Mouse (Mus musculus): ENCODE measurements around the gene 1700029H14Rik. TPM values are rescaled to one million over a fixed set of nuclear protein-coding genes. Genes with fewer than 3 reads are reported as not detected.

The 1700029H14Rik gene
- total RNA-seq, 1 experiment = not detected

- Histone ChIP-seq H3K4me1 (ENCODE audit: control insufficient read depth in 2 of 2, insufficient read depth in 2 of 2, low read length in 2 of 2, poor library complexity in 1 of 2) (peaks cover 0 to 4% of the 10 kb centered on the region in 2 experiments; a peak in 2 of 4 replicates), H3K9ac (ENCODE audit: insufficient read depth, low read depth, low read length, poor library complexity, severe bottlenecking) (no peak overlapping the region), H3K36me3 (ENCODE audit: control insufficient read depth, insufficient read depth, low read length, poor library complexity, severe bottlenecking) (0 out of 2 replicates have a peak, but pooled peaks cover 2% of the 10 kb centered on the region), H3K9me3 (ENCODE audit: control insufficient read depth, insufficient read depth, low read depth, low read length) (no peaks in the 10 kb centered on the region), H3K4me3 (ENCODE audit: insufficient read depth in 1 of 2, low read depth in 1 of 2, low read length in 2 of 2, poor library complexity in 1 of 2, severe bottlenecking in 1 of 2) (no peak overlapping the region), H3K27ac (ENCODE audit: insufficient read depth, low read depth, low read length, poor library complexity, severe bottlenecking) (no peak overlapping the region)
- in situ Hi-C loops (cut with MboI; ENCODE audit: low sequenced_read_pairs in 2 of 2, unreplicated experiment in 2 of 2) = no loop called here
- DNase-seq (ENCODE audit: low read depth, low spot score) = no peak
- TF ChIP-seq ZNF384 (IDR thresholded peaks at IDR 0.05; ENCODE audit: low read depth, low read length) = no peak
- no peak for TF ChIP-seq CHD2 (IDR thresholded peaks at IDR 0.05; ENCODE audit: low read depth, low read length)
- no peak for TF ChIP-seq HCFC1 (IDR thresholded peaks at IDR 0.05; ENCODE audit: borderline replicate concordance, insufficient read depth, low read length)
- TF ChIP-seq ZC3H11A (IDR thresholded peaks at IDR 0.05; ENCODE audit: borderline replicate concordance, low read depth, low read length) = no peak
- TF ChIP-seq MAFK (IDR thresholded peaks at IDR 0.05; ENCODE audit: insufficient read depth, low read depth, low read length) = no peak
Measured at GRCm38 (mm10) chr8:13597777-13598176, 35.5 kb upstream of the 1700029H14Rik start.

- no peak for DNase-seq (ENCODE audit: low read depth, low spot score)
- in situ Hi-C loops (cut with MboI; ENCODE audit: low sequenced_read_pairs in 2 of 2, unreplicated experiment in 2 of 2) = no loop called here
- H3K36me3 ChIP-seq (ENCODE audit: control insufficient read depth, insufficient read depth, low read length, poor library complexity, severe bottlenecking) = 0 out of 2 replicates have a peak, but pooled peaks cover 2% of the 10 kb centered on the region
- peaks cover 0 to 4% of the 10 kb centered on the region in 2 experiments; a peak in 2 of 4 replicates for H3K4me1 ChIP-seq (ENCODE audit: control insufficient read depth in 2 of 2, insufficient read depth in 2 of 2, low read length in 2 of 2, poor library complexity in 1 of 2)
- no peak overlapping the region for H3K27ac ChIP-seq (ENCODE audit: insufficient read depth, low read depth, low read length, poor library complexity, severe bottlenecking)
- TF ChIP-seq ZC3H11A (IDR thresholded peaks at IDR 0.05; ENCODE audit: borderline replicate concordance, low read depth, low read length) (no peak), HCFC1 (IDR thresholded peaks at IDR 0.05; ENCODE audit: borderline replicate concordance, insufficient read depth, low read length) (no peak), CHD2 (IDR thresholded peaks at IDR 0.05; ENCODE audit: low read depth, low read length) (no peak), MAFK (IDR thresholded peaks at IDR 0.05; ENCODE audit: insufficient read depth, low read depth, low read length) (no peak), ZNF384 (IDR thresholded peaks at IDR 0.05; ENCODE audit: low read depth, low read length) (no peak)
- H3K9ac ChIP-seq (ENCODE audit: insufficient read depth, low read depth, low read length, poor library complexity, severe bottlenecking) = no peak overlapping the region
- H3K9me3 ChIP-seq (ENCODE audit: control insufficient read depth, insufficient read depth, low read depth, low read length) = no peaks in the 10 kb centered on the region
- H3K4me3 ChIP-seq (ENCODE audit: insufficient read depth in 1 of 2, low read depth in 1 of 2, low read length in 2 of 2, poor library complexity in 1 of 2, severe bottlenecking in 1 of 2) = no peak overlapping the region
Measured at GRCm38 (mm10) chr8:13595861-13596260, 33.6 kb upstream of the 1700029H14Rik start.

GRCm38 (mm10) chr8:13594884-13595323 lies 32.6 kb upstream of the 1700029H14Rik start:
- H3K9ac ChIP-seq (ENCODE audit: insufficient read depth, low read depth, low read length, poor library complexity, severe bottlenecking) = no peak overlapping the region
- TF ChIP-seq ZNF384 (IDR thresholded peaks at IDR 0.05; ENCODE audit: low read depth, low read length) = no peak
- no peak for TF ChIP-seq ZC3H11A (IDR thresholded peaks at IDR 0.05; ENCODE audit: borderline replicate concordance, low read depth, low read length)
- no peak for TF ChIP-seq MAFK (IDR thresholded peaks at IDR 0.05; ENCODE audit: insufficient read depth, low read depth, low read length)
- no peak for TF ChIP-seq CHD2 (IDR thresholded peaks at IDR 0.05; ENCODE audit: low read depth, low read length)
- TF ChIP-seq HCFC1 (IDR thresholded peaks at IDR 0.05; ENCODE audit: borderline replicate concordance, insufficient read depth, low read length) = no peak
- H3K4me1 ChIP-seq (ENCODE audit: control insufficient read depth in 2 of 2, insufficient read depth in 2 of 2, low read length in 2 of 2, poor library complexity in 1 of 2) = no peaks in the 10 kb centered on the region; a peak in 1 of 4 replicates
- no peak overlapping the region for H3K4me3 ChIP-seq (ENCODE audit: insufficient read depth in 1 of 2, low read depth in 1 of 2, low read length in 2 of 2, poor library complexity in 1 of 2, severe bottlenecking in 1 of 2)
- H3K27ac ChIP-seq (ENCODE audit: insufficient read depth, low read depth, low read length, poor library complexity, severe bottlenecking) = no peak overlapping the region
- H3K9me3 ChIP-seq (ENCODE audit: control insufficient read depth, insufficient read depth, low read depth, low read length) = no peaks in the 10 kb centered on the region
- 0 out of 2 replicates have a peak, but pooled peaks cover 2% of the 10 kb centered on the region for H3K36me3 ChIP-seq (ENCODE audit: control insufficient read depth, insufficient read depth, low read length, poor library complexity, severe bottlenecking)
- no peak for DNase-seq (ENCODE audit: low read depth, low spot score)
- in situ Hi-C loops (cut with MboI; ENCODE audit: low sequenced_read_pairs in 2 of 2, unreplicated experiment in 2 of 2) = no loop called here

DNA sequence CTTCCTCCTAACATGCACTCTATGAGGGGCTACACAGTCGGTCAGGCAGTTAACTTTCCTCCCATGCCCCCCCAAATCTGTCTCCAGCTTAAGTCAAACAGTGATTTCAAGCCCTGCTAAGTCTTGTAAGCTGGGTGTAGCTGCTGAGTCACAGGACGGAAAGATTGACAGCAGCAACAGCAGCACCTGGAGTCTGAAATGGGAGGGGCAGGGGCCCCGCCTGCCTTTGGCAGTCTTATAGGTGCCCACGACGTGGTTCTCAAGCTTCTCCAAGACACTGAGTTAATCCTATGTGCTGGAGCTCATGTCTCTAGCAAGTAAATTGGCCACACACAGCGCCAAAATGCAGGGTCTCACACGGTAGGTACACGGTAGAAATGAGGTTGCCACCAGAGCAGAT lies 31.1 kb upstream of the 1700029H14Rik start:
- H3K4me1 ChIP-seq (ENCODE audit: control insufficient read depth in 2 of 2, insufficient read depth in 2 of 2, low read length in 2 of 2, poor library complexity in 1 of 2) = no peaks in the 10 kb centered on the region
- H3K9me3 ChIP-seq (ENCODE audit: control insufficient read depth, insufficient read depth, low read depth, low read length) = no peaks in the 10 kb centered on the region
- H3K9ac ChIP-seq (ENCODE audit: insufficient read depth, low read depth, low read length, poor library complexity, severe bottlenecking) = no peak overlapping the region
- TF ChIP-seq MAFK (IDR thresholded peaks at IDR 0.05; ENCODE audit: insufficient read depth, low read depth, low read length) (no peak), ZC3H11A (IDR thresholded peaks at IDR 0.05; ENCODE audit: borderline replicate concordance, low read depth, low read length) (no peak), HCFC1 (IDR thresholded peaks at IDR 0.05; ENCODE audit: borderline replicate concordance, insufficient read depth, low read length) (no peak), ZNF384 (IDR thresholded peaks at IDR 0.05; ENCODE audit: low read depth, low read length) (no peak), CHD2 (IDR thresholded peaks at IDR 0.05; ENCODE audit: low read depth, low read length) (no peak)
- DNase-seq (ENCODE audit: low read depth, low spot score) = no peak
- H3K4me3 ChIP-seq (ENCODE audit: insufficient read depth in 1 of 2, low read depth in 1 of 2, low read length in 2 of 2, poor library complexity in 1 of 2, severe bottlenecking in 1 of 2) = no peak overlapping the region
- in situ Hi-C loops (cut with MboI; ENCODE audit: low sequenced_read_pairs in 2 of 2, unreplicated experiment in 2 of 2) = no loop called here
- H3K36me3 ChIP-seq (ENCODE audit: control insufficient read depth, insufficient read depth, low read length, poor library complexity, severe bottlenecking) = 0 out of 2 replicates have a peak, but pooled peaks cover 2% of the 10 kb centered on the region
- H3K27ac ChIP-seq (ENCODE audit: insufficient read depth, low read depth, low read length, poor library complexity, severe bottlenecking) = no peak overlapping the region

Data from ES-E14 (cell line).